Mouse (Mus musculus): ENCODE data around the gene Dab2.

GRCm38 (mm10) chr15:6331380-6331779 lies 31.8 kb downstream of the Dab2 start:
- TF ChIP-seq CTCF (IDR thresholded peaks at IDR 0.05; ENCODE audit: borderline replicate concordance, insufficient read depth, low read length) (no peak), POLR2A (IDR thresholded peaks at IDR 0.05; ENCODE audit: low read depth, low read length) (no peak)

Data from embryonic fibroblast, embryonic 13.5 days (primary cell).